Mouse (Mus musculus): ENCODE results near the gene Cstad. TPM values are rescaled to one million over a fixed set of nuclear protein-coding genes. Genes with fewer than 3 reads are reported as not detected.

Gene Cstad
- polyA plus RNA-seq, 1 experiment from 2014 or later: 1.3 TPM

- no peaks in the 10 kb centered on the region for H3K36me3 ChIP-seq (ENCODE audit: inconsistent target)
- WGBS (ENCODE audit: missing documents): 96% methylated on average over 17 of the region's 17 CpGs
- no peak overlapping the region for H3K4me3 ChIP-seq (ENCODE audit: inconsistent target)
- H3K27ac ChIP-seq: no peak overlapping the region
- no peaks in the 10 kb centered on the region for H3K79me2 ChIP-seq (ENCODE audit: inconsistent target)
Measured at GRCm38 (mm10) chr2:30628374-30628773, 33.5 kb downstream of the Cstad start.

- H3K36me3 ChIP-seq (ENCODE audit: inconsistent target): no peaks in the 10 kb centered on the region
- no peaks in the 10 kb centered on the region for H3K79me2 ChIP-seq (ENCODE audit: inconsistent target)
- WGBS (ENCODE audit: missing documents): 80% methylated on average over 14 of the region's 14 CpGs
- H3K27ac ChIP-seq: no peak overlapping the region
- H3K4me3 ChIP-seq (ENCODE audit: inconsistent target): no peak overlapping the region
Measured at GRCm38 (mm10) chr2:30629038-30629761, 34.4 kb downstream of the Cstad start.

GRCm38 (mm10) chr2:30629860-30630259 lies 35.0 kb downstream of the Cstad start:
- 98% methylated on average over 4 of the region's 4 CpGs for WGBS (ENCODE audit: missing documents)
- no peaks in the 10 kb centered on the region for H3K36me3 ChIP-seq (ENCODE audit: inconsistent target)
- no peak overlapping the region for H3K4me3 ChIP-seq (ENCODE audit: inconsistent target)
- no peak overlapping the region for H3K27ac ChIP-seq
- H3K79me2 ChIP-seq (ENCODE audit: inconsistent target): no peaks in the 10 kb centered on the region

GRCm38 (mm10) chr2:30636266-30636671 lies 41.4 kb downstream of the Cstad start:
- no peaks in the 10 kb centered on the region for H3K79me2 ChIP-seq (ENCODE audit: inconsistent target)
- no peak overlapping the region for H3K27ac ChIP-seq
- 40% methylated on average over 5 of the region's 5 CpGs for WGBS (ENCODE audit: missing documents)
- H3K36me3 ChIP-seq (ENCODE audit: inconsistent target): no peaks in the 10 kb centered on the region
- no peak overlapping the region for H3K4me3 ChIP-seq (ENCODE audit: inconsistent target)

- Histone ChIP-seq H3K27ac (no peak overlapping the region), H3K79me2 (ENCODE audit: inconsistent target) (no peaks in the 10 kb centered on the region)
- WGBS (ENCODE audit: missing documents): 96% methylated on average over 6 of the region's 6 CpGs
Measured at GRCm38 (mm10) chr2:30637991-30638390, 43.2 kb downstream of the Cstad start.

GRCm38 (mm10) chr2:30640021-30640481 lies 45.2 kb downstream of the Cstad start:
- H3K36me3 ChIP-seq (ENCODE audit: inconsistent target): no peaks in the 10 kb centered on the region
- 70% methylated on average over 11 of the region's 11 CpGs for WGBS (ENCODE audit: missing documents)
- no peak overlapping the region for H3K4me3 ChIP-seq (ENCODE audit: inconsistent target)
- H3K27ac ChIP-seq: no peak overlapping the region
- H3K79me2 ChIP-seq (ENCODE audit: inconsistent target): no peaks in the 10 kb centered on the region

More at GRCm38 (mm10) chr2:30637991-30638390, 43.2 kb downstream of the Cstad start:
- Histone ChIP-seq H3K4me3 (ENCODE audit: inconsistent target) (no peak overlapping the region), H3K36me3 (ENCODE audit: inconsistent target) (no peaks in the 10 kb centered on the region)

- WGBS (ENCODE audit: missing documents): 46% methylated on average over 5 of the region's 5 CpGs
- Histone ChIP-seq H3K27ac (no peak overlapping the region), H3K79me2 (ENCODE audit: inconsistent target) (no peaks in the 10 kb centered on the region), H3K36me3 (ENCODE audit: inconsistent target) (no peaks in the 10 kb centered on the region), H3K4me3 (ENCODE audit: inconsistent target) (no peak overlapping the region)
Measured at GRCm38 (mm10) chr2:30642810-30643209, 48.0 kb downstream of the Cstad start.

- H3K27ac ChIP-seq: no peak overlapping the region
- H3K79me2 ChIP-seq (ENCODE audit: inconsistent target): no peaks in the 10 kb centered on the region
- H3K4me3 ChIP-seq (ENCODE audit: inconsistent target): no peak overlapping the region
Measured at GRCm38 (mm10) chr2:30643422-30643821, 48.6 kb downstream of the Cstad start.

GRCm38 (mm10) chr2:30646833-30647232 lies 52.0 kb downstream of the Cstad start:
- Histone ChIP-seq H3K27ac (no peak overlapping the region), H3K36me3 (ENCODE audit: inconsistent target) (no peaks in the 10 kb centered on the region), H3K79me2 (ENCODE audit: inconsistent target) (no peaks in the 10 kb centered on the region), H3K4me3 (ENCODE audit: inconsistent target) (no peak overlapping the region)
- WGBS (ENCODE audit: missing documents): 92% methylated on average over 5 of the region's 5 CpGs

More at GRCm38 (mm10) chr2:30643422-30643821, 48.6 kb downstream of the Cstad start:
- no peaks in the 10 kb centered on the region for H3K36me3 ChIP-seq (ENCODE audit: inconsistent target)
- 94% methylated on average over 7 of the region's 7 CpGs for WGBS (ENCODE audit: missing documents)

- Histone ChIP-seq H3K79me2 (ENCODE audit: inconsistent target) (no peaks in the 10 kb centered on the region), H3K36me3 (ENCODE audit: inconsistent target) (no peaks in the 10 kb centered on the region), H3K4me3 (ENCODE audit: inconsistent target) (no peak overlapping the region), H3K27ac (no peak overlapping the region)
- 86% methylated on average over 11 of the region's 11 CpGs for WGBS (ENCODE audit: missing documents)
Measured at GRCm38 (mm10) chr2:30647303-30647881, 52.6 kb downstream of the Cstad start.

- 74% methylated on average over 13 of the region's 13 CpGs for WGBS (ENCODE audit: missing documents)
- H3K36me3 ChIP-seq (ENCODE audit: inconsistent target): no peaks in the 10 kb centered on the region
- H3K27ac ChIP-seq: no peak overlapping the region
- no peak overlapping the region for H3K4me3 ChIP-seq (ENCODE audit: inconsistent target)
- no peaks in the 10 kb centered on the region for H3K79me2 ChIP-seq (ENCODE audit: inconsistent target)
Measured at GRCm38 (mm10) chr2:30647882-30648494, 53.1 kb downstream of the Cstad start.

- no peaks in the 10 kb centered on the region for H3K36me3 ChIP-seq (ENCODE audit: inconsistent target)
- H3K4me3 ChIP-seq (ENCODE audit: inconsistent target): no peak overlapping the region
- WGBS (ENCODE audit: missing documents): 93% methylated on average over 9 of the region's 9 CpGs
- H3K27ac ChIP-seq: no peak overlapping the region
- H3K79me2 ChIP-seq (ENCODE audit: inconsistent target): no peaks in the 10 kb centered on the region
Measured at GRCm38 (mm10) chr2:30650249-30650648, 55.4 kb downstream of the Cstad start.

GRCm38 (mm10) chr2:30651831-30652230 lies 57.0 kb downstream of the Cstad start:
- H3K27ac ChIP-seq: no peak overlapping the region
- WGBS (ENCODE audit: missing documents): 92% methylated on average over 1 of the region's 1 CpGs
- H3K36me3 ChIP-seq (ENCODE audit: inconsistent target): no peaks in the 10 kb centered on the region
- H3K79me2 ChIP-seq (ENCODE audit: inconsistent target): no peaks in the 10 kb centered on the region
- H3K4me3 ChIP-seq (ENCODE audit: inconsistent target): no peak overlapping the region

- Histone ChIP-seq H3K4me3 (ENCODE audit: inconsistent target) (no peak overlapping the region), H3K36me3 (ENCODE audit: inconsistent target) (no peaks in the 10 kb centered on the region), H3K79me2 (ENCODE audit: inconsistent target) (no peaks in the 10 kb centered on the region), H3K27ac (no peak overlapping the region)
- 91% methylated on average over 12 of the region's 13 CpGs for WGBS (ENCODE audit: missing documents)
Measured at GRCm38 (mm10) chr2:30652581-30653037, 57.8 kb downstream of the Cstad start.

- Histone ChIP-seq H3K79me2 (ENCODE audit: inconsistent target) (no peaks in the 10 kb centered on the region), H3K4me3 (ENCODE audit: inconsistent target) (no peak overlapping the region), H3K27ac (no peak overlapping the region), H3K36me3 (ENCODE audit: inconsistent target) (no peaks in the 10 kb centered on the region)
- 100% methylated on average over 4 of the region's 4 CpGs for WGBS (ENCODE audit: missing documents)
Measured at GRCm38 (mm10) chr2:30653046-30653445, 58.2 kb downstream of the Cstad start.

All from macrophage (primary cell).